Comparison of ENCODE assay signal across 1 mouse cellular context in the genomic region with DNA sequence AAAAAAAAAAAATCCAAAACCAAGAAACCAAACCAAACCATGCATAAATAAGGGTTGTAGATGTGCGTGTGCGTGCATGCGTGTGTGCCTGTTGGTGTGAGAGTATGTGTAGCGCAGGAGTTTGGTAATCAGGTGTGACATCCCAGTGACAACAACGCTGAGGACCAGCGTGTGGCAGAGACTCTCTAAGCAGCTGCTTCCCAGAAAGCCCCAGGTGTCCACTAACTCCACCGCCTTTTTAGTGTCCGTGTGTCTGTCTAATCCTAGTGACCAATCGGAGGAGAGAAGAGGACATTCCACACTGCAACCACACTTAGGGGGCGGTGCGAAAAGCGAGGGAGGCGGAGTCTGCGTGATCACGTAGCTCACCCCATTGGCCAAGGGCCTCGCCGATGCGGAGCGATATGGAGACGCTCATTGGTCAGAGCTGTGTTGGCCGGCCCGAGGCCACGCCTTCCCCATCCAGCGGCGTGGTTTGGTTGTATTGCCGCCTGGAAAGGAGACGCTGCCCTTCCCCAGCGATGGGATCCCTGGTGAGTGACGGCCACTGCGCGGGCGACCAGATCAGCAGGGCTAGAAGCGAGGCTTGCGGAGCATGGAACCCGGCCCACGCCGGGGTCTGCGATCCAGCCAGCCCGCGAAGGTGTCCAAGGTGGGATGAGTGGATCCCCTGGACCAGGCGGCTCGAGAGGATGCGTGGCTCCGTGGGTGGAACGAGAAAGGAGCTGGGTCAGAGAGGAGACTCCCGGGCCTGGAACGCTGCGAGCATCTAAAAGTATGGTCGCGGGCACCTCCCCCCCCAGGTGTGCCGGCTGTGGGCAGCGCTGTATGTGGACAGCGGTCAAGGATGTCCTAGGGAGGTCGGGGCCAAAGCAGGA.
TF ChIP-seq lines count a peak whose summit lies in the region.

A gene (plus strand): TSS at position 461 of the 878 bp plus-strand sequence.

TF ChIP-seq in CH12.LX, 34 proteins besides CTCF, POLR2A, EP300 and RAD21 (continued from another document):
- TF ChIP-seq CHD1 (IDR thresholded peaks at IDR 0.05; ENCODE audit: low read depth, low read length), result no peak
- no peak for TF ChIP-seq KAT2A (IDR thresholded peaks at IDR 0.05; ENCODE audit: insufficient replicate concordance, low read length)
- no peak for TF ChIP-seq GABPA (IDR thresholded peaks at IDR 0.05; ENCODE audit: insufficient replicate concordance, low read depth, low read length)
- TF ChIP-seq PAX5 (IDR thresholded peaks at IDR 0.05; ENCODE audit: low read length), result no peak
- TF ChIP-seq USF2 (conservative IDR thresholded peaks at IDR 0.05; ENCODE audit: low read depth, low read length), result no peak
- peak; percentile 62 for TF ChIP-seq TCF12 (IDR thresholded peaks at IDR 0.05; ENCODE audit: low read depth, low read length)
- no peak for TF ChIP-seq ZC3H11A (IDR thresholded peaks at IDR 0.05; ENCODE audit: low read depth, low read length)
- no peak for TF ChIP-seq UBTF (IDR thresholded peaks at IDR 0.05; ENCODE audit: low read depth, low read length)
- TF ChIP-seq NRF1 (IDR thresholded peaks at IDR 0.05; ENCODE audit: low read depth, low read length), result 0 out of 2 replicates have a peak, but pooled peaks have one; percentile 24
- no peak for TF ChIP-seq MAFK (IDR thresholded peaks at IDR 0.05; ENCODE audit: insufficient replicate concordance, low read length)
- TF ChIP-seq ZNF384 (IDR thresholded peaks at IDR 0.05; ENCODE audit: low read depth, low read length), result peak; percentile 97; the same call in 1 of the 2 replicates
- no peak for TF ChIP-seq MAZ (IDR thresholded peaks at IDR 0.05; ENCODE audit: low read depth, low read length)
- TF ChIP-seq MEF2A (IDR thresholded peaks at IDR 0.05; ENCODE audit: borderline replicate concordance, low read depth, low read length), result no peak
- TF ChIP-seq SIN3A (IDR thresholded peaks at IDR 0.05; ENCODE audit: low read length), result peak; percentile 92
- TF ChIP-seq ZKSCAN1 (IDR thresholded peaks at IDR 0.05; ENCODE audit: borderline replicate concordance, low read depth, low read length), result no peak
- peak; percentile 45 for TF ChIP-seq NELFE (IDR thresholded peaks at IDR 0.05; ENCODE audit: low read depth, low read length)
- TF ChIP-seq ZMIZ1 (IDR thresholded peaks at IDR 0.05; ENCODE audit: low read depth, low read length), result no peak
- TF ChIP-seq E2F4 (IDR thresholded peaks at IDR 0.05; ENCODE audit: insufficient replicate concordance, low read depth, low read length), result no peak
- peak; percentile 74 for TF ChIP-seq CHD2 (IDR thresholded peaks at IDR 0.05; ENCODE audit: low read length)
- TF ChIP-seq IRF4 (IDR thresholded peaks at IDR 0.05; ENCODE audit: low read depth, low read length), result no peak
- no peak for TF ChIP-seq USF1 (IDR thresholded peaks at IDR 0.05; ENCODE audit: low read depth, low read length)
- TF ChIP-seq MAX (IDR thresholded peaks at IDR 0.05; ENCODE audit: low read length), result peak; percentile 63
- TF ChIP-seq TBP (conservative IDR thresholded peaks at IDR 0.05; ENCODE audit: low read depth, low read length), result peak; percentile 83
TF ChIP-seq in CH12.LX: peak in this region for 12.
